11 mouse cellular contexts compared by ENCODE assay signal in the genomic region with DNA sequence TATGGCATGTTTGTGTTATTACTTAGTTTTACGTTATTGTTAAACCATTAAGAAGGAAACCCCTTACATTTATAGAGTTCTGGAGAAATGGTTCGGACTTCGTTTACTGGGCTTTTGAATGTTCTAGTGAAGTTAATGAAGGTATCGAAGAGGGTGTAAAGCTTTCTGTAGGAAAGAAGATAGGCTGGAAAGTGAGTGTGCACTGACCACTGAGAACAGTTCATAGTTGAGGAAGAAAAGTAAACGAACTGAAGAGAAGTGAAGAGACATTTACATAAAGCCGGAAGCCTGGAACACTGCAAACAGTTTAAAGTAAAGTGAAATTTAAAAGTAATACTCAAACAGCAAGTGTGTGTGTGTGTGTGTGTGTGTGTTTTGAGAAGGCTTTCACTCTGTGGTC. TPM values are rescaled to one million over a fixed set of nuclear protein-coding genes. Genes with fewer than 3 reads are reported as not detected.
DNase-seq lines count a peak whose midpoint lies in the region; ATAC-seq and TF ChIP-seq lines count a peak whose summit lies in the region.
"Had no signal": no experiment of that assay in that cellular context is flagged by ENCODE, and none has a peak within 500 bp of the region (broad histone marks: within the 10 kb centered on the region; RNA-seq: fewer than 3 reads in every experiment).

No protein-coding gene starts in this region.

- H3K9ac ChIP-seq in liver, adult 2 months (ENCODE audit: low read depth, low read length): no peak overlapping the region
- H3K9ac ChIP-seq in hindbrain, embryonic 16.5 days (ENCODE audit: low read depth, low read length): no peak overlapping the region
- H3K9ac ChIP-seq in midbrain, embryonic 15.5 days: no peak overlapping the region

- no peak for ATAC-seq in erythroblast, adult 5-6 weeks (replicated peaks; ENCODE audit: low FRiP score, poor library complexity, severe bottlenecking)
- no peak for ATAC-seq in hindbrain, embryonic 16.5 days
- ATAC-seq in midbrain, embryonic 15.5 days (replicated peaks): no peak

- peaks cover 25% of the 10 kb centered on the region; the same call in 1 of the 2 replicates for H3K79me2 ChIP-seq in liver, adult 2 months (ENCODE audit: control insufficient read depth, insufficient read depth, low read length)

- WGBS in liver, adult 2 months: 18% methylated on average over 6 of the region's 6 CpGs
- WGBS in hindbrain, embryonic 16.5 days: 80% methylated on average over 6 of the region's 6 CpGs
- WGBS in midbrain, embryonic 15.5 days: 79% methylated on average over 6 of the region's 6 CpGs

- no peaks in the 10 kb centered on the region for H3K27me3 ChIP-seq in erythroblast, embryonic 14.5 days (ENCODE audit: control insufficient read depth)
- no peaks in the 10 kb centered on the region for H3K27me3 ChIP-seq in liver, adult 2 months (ENCODE audit: control insufficient read depth, insufficient read depth, low read length)
- H3K27me3 ChIP-seq in hindbrain, embryonic 16.5 days (replicated peaks; ENCODE audit: control insufficient read depth, insufficient read depth, low read length): no peaks in the 10 kb centered on the region
- H3K27me3 ChIP-seq in midbrain, embryonic 15.5 days (replicated peaks): no peaks in the 10 kb centered on the region

- peak overlapping the region; percentile 98 for H3K4me3 ChIP-seq in erythroblast, embryonic 14.5 days (replicated peaks)
- peak overlapping the region; percentile 30; the same call in 1 of the 2 replicates for H3K4me3 ChIP-seq in liver, adult 2 months (ENCODE audit: insufficient read depth, low read depth, low read length)
- no peak overlapping the region for H3K4me3 ChIP-seq in hindbrain, embryonic 16.5 days (ENCODE audit: low read length)
- no peak overlapping the region for H3K4me3 ChIP-seq in midbrain, embryonic 15.5 days

- no peak for TF ChIP-seq POLR2A in liver, adult 2 months (IDR thresholded peaks at IDR 0.05; ENCODE audit: extremely low read depth, insufficient read depth, low read length)

- peak; percentile 37 for DNase-seq in liver, adult 2 months (ENCODE audit: extremely low read depth, low read depth, low spot score)
- DNase-seq in liver: no peak
- no peak for DNase-seq in adrenal gland, adult 2 months
- DNase-seq in spleen, postnatal 10 days (ENCODE audit: low spot score in 2 of 2): no peak
- DNase-seq: adrenal gland, postnatal 36 days; kidney, adult 11 months; right cerebral cortex, postnatal 14 days had no signal

- peaks cover 69% of the 10 kb centered on the region for H3K4me1 ChIP-seq in erythroblast, embryonic 14.5 days (ENCODE audit: control insufficient read depth)
- H3K4me1 ChIP-seq in liver, adult 2 months (ENCODE audit: control insufficient read depth, insufficient read depth, low read length): peaks cover 6% of the 10 kb centered on the region
- H3K4me1 ChIP-seq in hindbrain, embryonic 16.5 days (ENCODE audit: control insufficient read depth, insufficient read depth, low read depth, low read length): peaks cover 6% of the 10 kb centered on the region
- H3K4me1 ChIP-seq in midbrain, embryonic 15.5 days: peaks cover 7% of the 10 kb centered on the region; the same call in 1 of the 2 replicates

- TF ChIP-seq CTCF in liver, adult 2 months (IDR thresholded peaks at IDR 0.05; ENCODE audit: low read depth, low read length): no peak

- no peaks in the 10 kb centered on the region for H3K36me3 ChIP-seq in erythroblast, embryonic 14.5 days (ENCODE audit: control insufficient read depth)
- no peaks in the 10 kb centered on the region for H3K36me3 ChIP-seq in liver, adult 2 months (ENCODE audit: control insufficient read depth, insufficient read depth, low read length)
- no peaks in the 10 kb centered on the region for H3K36me3 ChIP-seq in hindbrain, embryonic 16.5 days (ENCODE audit: control insufficient read depth, insufficient read depth, low read length)
- H3K36me3 ChIP-seq in midbrain, embryonic 15.5 days (replicated peaks): no peaks in the 10 kb centered on the region

- no peaks in the 10 kb centered on the region for H3K9me3 ChIP-seq in erythroblast, embryonic 14.5 days (ENCODE audit: control insufficient read depth, low read length)
- no peaks in the 10 kb centered on the region for H3K9me3 ChIP-seq in hindbrain, embryonic 16.5 days (ENCODE audit: control insufficient read depth, low read length)
- H3K9me3 ChIP-seq in midbrain, embryonic 15.5 days: no peaks in the 10 kb centered on the region

- peak overlapping the region; percentile 12; the same call in 1 of the 2 replicates for H3K4me2 ChIP-seq in hindbrain, embryonic 16.5 days (ENCODE audit: low read length)
- peak overlapping the region; percentile 21; the same call in 1 of the 2 replicates for H3K4me2 ChIP-seq in midbrain, embryonic 15.5 days

- H3K27ac ChIP-seq in liver, adult 2 months (replicated peaks; ENCODE audit: insufficient read depth, low read depth, low read length): no peak overlapping the region
- H3K27ac ChIP-seq in hindbrain, embryonic 16.5 days (ENCODE audit: low read depth, low read length): no peak overlapping the region
- no peak overlapping the region for H3K27ac ChIP-seq in midbrain, embryonic 15.5 days

RNA-seq across cellular contexts. Expression of a gene that starts 2.1 kb away (rescaled TPM):
- 0.42 and 0.50 TPM in 2 replicates for polyA plus RNA-seq in erythroblast, embryonic 14.5 days (2012)
- total RNA-seq in erythroblast, adult 5-6 weeks (2015; ENCODE audit: low replicate concordance): 16.3 and 17.3 TPM in 2 replicates
- total RNA-seq in erythroblast, adult 5-6 weeks (2017; ENCODE audit: low replicate concordance): 13.4 and 21.0 TPM in 2 replicates
- total RNA-seq in liver, adult 2 months (2014; rRNA removed): 10.2 and 12.3 TPM in 2 replicates
- polyA plus RNA-seq in liver, adult 2 months (2012; rRNA removed): 2.7 and 2.9 TPM in 2 replicates
- polyA plus RNA-seq in hindbrain, embryonic 16.5 days (2015; fragmentation: Nextera tagmentation; extraction: Ambion mirVana): 8.2 and 9.7 TPM in 2 replicates
- polyA plus RNA-seq in midbrain, embryonic 15.5 days (2015; fragmentation: Nextera tagmentation; extraction: Ambion mirVana): 8.0 and 8.1 TPM in 2 replicates
- 10 to 100 TPM; 17.7 to 21.0 TPM for total RNA-seq in adrenal gland, adult 2 months (2021)
- 2.4 and 2.8 TPM in 2 replicates for polyA plus RNA-seq in adrenal gland, adult 2 months (2012; rRNA removed)

Comparison
In these comparisons a context has a peak if more than half of its experiments do, and no peak if none do; other contexts are left out.
1. H3K4me3 ChIP-seq: peak in erythroblast, embryonic 14.5 days (single experiment) and liver, adult 2 months (single experiment); none in hindbrain, embryonic 16.5 days (single experiment) and midbrain, embryonic 15.5 days (single experiment).